Mouse (Mus musculus) adrenal gland, adult 2 months (tissue): ENCODE data around the gene Cdc42ep1. TPM values are rescaled to one million over a fixed set of nuclear protein-coding genes. Genes with fewer than 3 reads are reported as not detected.
"Not testable (repeated sequence)": the region's sequence is repeated elsewhere in the genome, so short reads cannot be mapped to it uniquely, and the experiment has no call there.

Experiments used
- DNase-seq: peaks from one replicate; pipeline ENCODE4 v3.0.0; 2021
- polyA plus RNA-seq: library from polyadenylated mRNA; depleted of rRNA; stranded (reverse); fragments of >200 nt; gene quantifications from 2 replicates; pipeline ENCODE4 v1.2.3, GENCODE M21; 2012
- total RNA-seq, 2 experiments: library from RNA; stranded (reverse); gene quantifications; 2 replicates each; pipeline ENCODE4 v1.2.3; 2021

Gene Cdc42ep1
- total and polyA plus RNA-seq, 3 experiments = 36.9 to 100 (median 57.2) TPM

DNA sequence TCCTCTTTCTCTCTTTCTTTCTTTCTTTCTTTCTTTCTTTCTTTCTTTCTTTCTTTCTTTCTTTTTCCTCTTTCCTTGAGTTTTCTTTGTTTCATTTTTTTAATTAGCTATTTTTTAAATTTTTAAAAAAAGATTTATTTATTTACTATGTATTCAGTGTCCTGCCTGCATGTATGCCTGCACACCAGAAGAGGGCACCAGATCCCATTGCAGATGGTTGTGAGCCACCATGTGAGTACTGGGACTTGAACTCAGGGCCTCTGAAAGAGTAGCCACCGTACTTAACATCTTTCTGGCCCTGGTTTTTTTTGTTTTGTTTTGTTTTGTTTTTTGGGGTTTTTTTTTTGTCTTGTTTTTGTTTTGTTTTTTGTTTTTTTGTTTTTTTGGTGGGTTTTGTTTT, 12.8 kb upstream of the Cdc42ep1 start:
- DNase-seq = no peak

DNA sequence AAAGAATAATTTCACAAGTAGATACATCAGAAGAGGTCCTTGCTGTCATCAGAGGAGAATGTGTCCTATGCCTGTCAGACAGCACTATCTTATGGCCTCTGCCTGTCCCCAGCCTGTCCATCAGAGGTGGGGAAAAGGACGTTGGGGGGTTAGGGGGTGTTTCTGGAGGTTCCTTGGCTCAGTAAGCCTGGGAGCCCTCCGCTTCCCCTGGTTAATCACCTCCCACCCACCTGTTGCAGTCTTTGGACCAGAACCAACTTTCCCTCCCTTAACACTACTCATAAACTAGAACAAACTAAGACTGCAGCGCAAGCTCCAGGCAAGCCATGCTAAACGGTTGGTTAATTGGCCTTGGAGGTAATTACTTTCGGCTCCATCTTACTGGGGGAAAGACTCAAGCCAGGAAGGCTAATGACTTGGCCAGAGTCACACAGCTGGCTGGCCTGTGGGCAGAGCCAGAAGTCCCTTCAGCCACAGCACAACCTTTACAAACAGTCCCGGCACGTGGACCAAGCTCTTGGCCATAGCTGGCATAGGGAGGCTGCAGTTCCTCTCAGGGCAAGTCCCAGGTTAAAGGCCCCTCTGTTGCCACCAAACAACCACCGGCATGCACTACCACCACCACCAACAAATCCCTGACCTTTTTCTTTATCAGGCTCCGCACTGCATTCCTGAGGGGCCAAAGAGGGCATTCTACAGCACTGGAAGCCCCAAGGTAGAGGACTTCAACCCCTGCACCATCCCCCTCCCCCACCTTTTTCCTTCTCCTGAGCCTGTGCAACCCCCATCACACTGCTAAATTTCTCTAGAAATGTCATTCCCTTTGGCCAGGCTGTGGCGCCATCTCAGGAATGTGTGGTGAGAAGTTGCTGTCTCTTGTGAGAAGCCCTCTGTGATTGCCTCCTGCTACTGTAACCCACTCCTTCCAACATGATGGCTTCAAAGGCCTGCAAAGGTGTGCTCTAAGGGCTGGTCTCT, 11.4 kb upstream of the Cdc42ep1 start:
- no peak for DNase-seq

- DNase-seq = peak; percentile 72
Measured at GRCm38 (mm10) chr15:78831720-78832657, 10.4 kb upstream of the Cdc42ep1 start.

GRCm38 (mm10) chr15:78832701-78833123, 9.7 kb upstream of the Cdc42ep1 start:
- peak; percentile 93 for DNase-seq

- DNase-seq = no peak
Measured at GRCm38 (mm10) chr15:78833582-78833981, 8.8 kb upstream of the Cdc42ep1 start.

GRCm38 (mm10) chr15:78834233-78835005, 8.0 kb upstream of the Cdc42ep1 start:
- DNase-seq = no peak

DNA sequence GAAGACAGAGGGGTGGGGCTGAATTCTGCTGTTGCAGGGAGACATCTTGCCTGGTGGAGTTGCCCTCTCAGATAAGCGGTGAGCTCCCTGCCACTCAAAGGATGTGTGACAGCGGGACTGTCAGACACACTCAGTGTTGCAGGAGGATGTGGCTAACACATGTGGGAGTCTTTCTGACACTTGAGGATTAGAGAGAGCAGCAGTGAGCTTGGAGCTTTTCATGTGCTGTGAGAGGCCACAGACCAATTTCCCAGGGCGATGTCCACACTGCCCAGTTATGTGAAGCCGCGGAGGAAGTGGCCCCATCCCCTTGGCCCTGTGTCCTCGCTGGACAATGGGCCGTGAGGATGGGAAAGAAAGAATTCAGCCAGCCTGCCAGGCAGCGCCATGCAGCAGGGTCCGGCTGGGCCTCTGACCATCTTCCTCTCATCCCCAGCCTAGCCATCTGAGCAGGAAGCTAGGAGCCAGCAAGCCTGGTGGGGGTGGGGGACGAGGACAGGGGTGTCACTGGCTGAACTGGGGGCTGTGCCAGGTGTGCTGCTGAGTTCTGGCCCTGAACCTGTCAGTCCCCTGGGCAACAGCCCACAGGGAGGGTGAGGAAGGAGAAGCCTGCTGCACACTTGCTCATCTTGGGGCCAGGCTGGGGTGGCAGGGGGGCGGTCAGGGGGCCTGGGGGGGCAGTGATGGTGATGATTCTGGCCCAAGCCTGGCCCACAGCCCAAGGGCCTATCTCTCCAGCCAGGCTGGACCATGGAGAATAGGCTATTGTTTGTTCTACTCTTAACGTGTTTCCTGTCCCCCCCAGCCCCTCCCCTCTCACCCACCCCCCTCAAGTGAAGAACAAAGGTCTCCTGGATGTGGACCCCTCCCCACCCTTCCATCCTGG, 7.0 kb upstream of the Cdc42ep1 start:
- peak; percentile 63 for DNase-seq

DNA sequence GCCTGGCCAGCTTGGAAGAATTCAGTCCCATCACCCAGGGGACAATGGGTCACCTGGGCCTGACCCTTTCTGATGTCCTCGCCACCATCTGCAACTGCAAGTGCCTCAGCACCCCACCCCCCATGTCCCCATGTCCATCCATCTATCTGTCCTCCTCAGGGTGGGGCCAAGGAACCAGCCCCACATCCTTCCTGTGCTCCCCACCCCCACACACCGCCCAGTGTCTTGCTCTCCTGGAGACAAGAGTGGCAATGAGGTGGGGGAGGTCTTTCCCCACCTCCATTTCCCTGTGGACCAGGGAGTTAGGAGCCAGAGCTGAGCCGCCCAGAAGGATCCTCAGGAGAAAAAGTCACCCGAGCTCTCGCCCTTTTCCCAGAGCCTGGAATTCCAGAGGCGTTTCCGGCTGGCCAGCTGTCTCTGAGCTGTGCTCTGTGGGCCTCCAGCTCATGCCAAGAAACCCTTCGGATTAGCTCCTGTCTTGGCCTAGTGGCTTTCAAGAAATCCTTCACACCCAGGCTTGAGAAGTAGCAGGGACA, 6.3 kb upstream of the Cdc42ep1 start:
- DNase-seq = peak; percentile 82

- DNase-seq = no peak
Measured at GRCm38 (mm10) chr15:78839744-78840143, 2.7 kb upstream of the Cdc42ep1 start.

- peak; percentile 55 for DNase-seq
Measured at GRCm38 (mm10) chr15:78840241-78840640, 2.2 kb upstream of the Cdc42ep1 start.

GRCm38 (mm10) chr15:78840751-78841150, 1.7 kb upstream of the Cdc42ep1 start:
- DNase-seq = no peak

- DNase-seq = no peak
Measured at GRCm38 (mm10) chr15:78841161-78841790, 1.1 kb upstream of the Cdc42ep1 start.

- peak; percentile 56 for DNase-seq
Measured at GRCm38 (mm10) chr15:78843581-78844469, 1.4 kb downstream of the Cdc42ep1 start.

DNA sequence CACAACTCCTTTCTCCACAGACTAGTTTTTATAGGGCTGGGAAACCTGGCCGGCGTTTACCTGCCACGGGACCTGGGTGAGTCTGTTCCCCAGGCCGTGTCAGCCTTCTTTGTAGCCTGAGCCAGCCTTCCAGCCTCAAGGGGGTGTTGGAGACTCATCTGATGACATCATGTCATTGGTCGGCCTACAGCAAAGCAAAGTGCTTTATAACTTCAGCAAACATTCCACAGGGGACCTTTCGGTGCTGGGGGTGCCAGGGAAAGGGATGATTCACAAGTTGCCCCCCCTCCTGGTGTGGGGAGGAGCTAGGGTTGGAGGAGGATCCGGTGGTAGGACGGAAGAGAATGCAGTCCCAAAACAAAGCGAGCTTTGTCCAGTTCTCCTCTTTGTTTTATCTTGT, 2.4 kb downstream of the Cdc42ep1 start:
- DNase-seq = peak; percentile 93

DNA sequence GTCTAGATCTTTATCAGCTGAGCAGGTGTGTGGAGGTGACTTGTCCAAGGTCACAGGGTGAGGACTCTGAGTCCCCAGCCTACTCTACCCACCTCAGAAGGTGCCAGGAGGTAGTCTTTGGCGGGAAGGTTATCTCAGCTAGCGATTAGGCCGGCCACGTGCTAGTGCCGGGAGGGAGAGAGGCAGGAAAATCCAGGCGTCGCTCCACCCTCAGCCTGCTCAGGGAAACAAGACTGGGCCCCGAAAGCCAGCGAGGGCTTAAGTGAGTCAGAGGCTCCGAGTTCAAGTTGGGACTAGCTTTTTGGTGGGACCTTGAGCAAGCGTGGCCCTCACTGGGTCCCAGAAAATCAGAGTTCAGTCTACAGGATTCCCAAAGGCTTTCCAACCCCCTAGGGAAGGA, 2.9 kb downstream of the Cdc42ep1 start:
- peak; percentile 67 for DNase-seq

GRCm38 (mm10) chr15:78845867-78846266, 3.4 kb downstream of the Cdc42ep1 start:
- DNase-seq = peak; percentile 63

DNA sequence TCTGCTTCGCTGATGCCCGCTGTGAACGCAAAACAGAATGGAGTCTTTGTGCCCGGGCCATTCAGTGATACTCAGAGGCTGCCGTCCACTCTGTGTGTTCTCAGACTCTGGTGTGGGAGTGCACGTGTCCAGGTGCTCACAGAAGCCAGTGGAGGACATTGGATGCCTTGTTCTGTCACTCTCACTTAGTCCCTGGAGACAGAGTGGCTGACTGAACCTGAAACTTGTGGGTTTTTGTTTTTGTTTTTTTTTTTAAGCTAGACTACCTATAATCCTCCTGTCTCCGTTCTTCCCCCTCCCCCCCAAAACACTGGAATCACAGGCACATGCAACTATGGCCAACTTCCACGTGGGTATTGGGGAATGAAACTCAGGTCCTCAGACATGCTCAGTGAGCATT, 3.9 kb downstream of the Cdc42ep1 start:
- no peak for DNase-seq

DNA sequence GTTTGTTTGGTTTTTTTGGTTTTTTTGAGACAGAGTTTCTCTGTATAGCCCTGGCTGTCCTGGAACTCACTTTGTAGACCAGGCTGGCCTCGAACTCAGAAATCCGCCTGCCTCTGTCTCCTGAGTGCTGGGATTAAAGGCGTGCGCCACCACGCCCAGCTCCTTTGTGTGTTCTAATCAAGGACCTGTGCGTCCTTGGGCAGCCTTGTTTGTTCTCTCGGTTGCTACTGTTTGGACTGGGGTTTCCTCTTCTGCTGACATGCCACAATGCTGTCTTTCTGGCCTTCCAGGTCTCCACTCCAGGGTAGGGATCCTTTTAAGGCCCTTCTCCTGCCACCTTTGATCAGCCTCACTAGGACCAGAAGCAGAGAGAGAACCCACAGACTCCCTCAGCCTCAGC, 4.4 kb downstream of the Cdc42ep1 start:
- DNase-seq = not testable (repeated sequence)

GRCm38 (mm10) chr15:78848467-78848866, 6.0 kb downstream of the Cdc42ep1 start:
- DNase-seq = peak; percentile 82
